Mouse (Mus musculus) liver, embryonic 11.5 days (tissue): ENCODE measurements around the gene Syt14. TPM values are rescaled to one million over a fixed set of nuclear protein-coding genes. Genes with fewer than 3 reads are reported as not detected.

Source experiments
- ATAC-seq: fragments of 200-750 bp; cut with Nextera tagmentation; replicated peaks from 2 replicates; pipeline ENCODE4 v1.8.0; 2017; ENCODE audit warnings: moderate number of reproducible peaks, mild to moderate bottlenecking, moderate TSS enrichment, moderate library complexity; ENCODE audit not compliant: low FRiP score
- DNase-seq: peaks from one replicate; pipeline ENCODE4 v3.0.0-alpha.2; 2017; ENCODE audit warnings: low spot score
- H3K27ac ChIP-seq: fragments of 300-500 bp; sonication (generic); 2 replicates; pipeline ENCODE4 v1.5.1; 2014; ENCODE audit warnings: mild to moderate bottlenecking, low read depth, low read length, control low read depth
- H3K27me3 ChIP-seq: fragments of 300-500 bp; sonication (generic); replicated peaks from 2 replicates; pipeline ENCODE4 v1.6.1; 2014; ENCODE audit warnings: low read length, mixed read lengths; ENCODE audit not compliant: control insufficient read depth, insufficient read depth
- H3K36me3 ChIP-seq: fragments of 300-500 bp; sonication (generic); 2 replicates; pipeline ENCODE4 v1.6.1; 2014; ENCODE audit warnings: mild to moderate bottlenecking, low read length, moderate library complexity, mixed read lengths; ENCODE audit not compliant: control insufficient read depth, insufficient read depth
- H3K4me1 ChIP-seq: fragments of 300-500 bp; sonication (generic); replicated peaks from 2 replicates; pipeline ENCODE4 v1.6.1; 2014; ENCODE audit warnings: low read length, mixed read lengths; ENCODE audit not compliant: control insufficient read depth, insufficient read depth
- H3K4me2 ChIP-seq: fragments of 300-500 bp; sonication (generic); 2 replicates; pipeline ENCODE4 v1.6.1; 2014; ENCODE audit warnings: mild to moderate bottlenecking, control low read depth, moderate library complexity
- H3K4me3 ChIP-seq: fragments of 300-500 bp; sonication (generic); 2 replicates; pipeline ENCODE4 v1.5.1; 2014; ENCODE audit warnings: low read depth, low read length, control low read depth
- H3K9ac ChIP-seq: fragments of 300-500 bp; sonication (generic); 2 replicates; pipeline ENCODE4 v1.6.1; 2014; ENCODE audit warnings: low read depth, low read length, control low read depth
- H3K9me3 ChIP-seq: fragments of 300-500 bp; sonication (generic); 2 replicates; pipeline ENCODE4 v1.6.1; 2016; ENCODE audit warnings: low read length, inconsistent platforms, mixed read lengths; ENCODE audit not compliant: control insufficient read depth
- WGBS: fragments of 180-500 bp; shearing (Covaris S2); extraction: QIAGEN DNeasy Blood & Tissue Kit; methylation state at CpG from one replicate; pipeline ENCODE4 v1.1.7; 2014; 5-methylcytosine and 5-hydroxymethylcytosine counted together
- polyA plus RNA-seq: library from polyadenylated mRNA; unstranded; fragments of >200 nt; fragmentation: Nextera tagmentation; extraction: Ambion mirVana; gene quantifications from 2 replicates; pipeline ENCODE4 v1.2.1, GENCODE M21; 2014

Syt14 gene
- polyA plus RNA-seq, 1 experiment from 2014 or later = 2.3 TPM

GRCm38 (mm10) chr1:192898742-192899141, 136.8 kb downstream of the Syt14 start:
- 68% methylated on average over 2 of the region's 2 CpGs for WGBS
- Histone ChIP-seq H3K4me2 (no peak overlapping the region), H3K27ac (no peak overlapping the region), H3K4me1 (no peaks in the 10 kb centered on the region), H3K27me3 (no peaks in the 10 kb centered on the region), H3K36me3 (no peaks in the 10 kb centered on the region), H3K9ac (no peak overlapping the region), H3K4me3 (no peak overlapping the region), H3K9me3 (no peaks in the 10 kb centered on the region)
- DNase-seq (no peak), ATAC-seq (no peak)

GRCm38 (mm10) chr1:192897218-192897617, 138.4 kb downstream of the Syt14 start:
- Histone ChIP-seq H3K27ac (no peak overlapping the region), H3K27me3 (no peaks in the 10 kb centered on the region), H3K9ac (no peak overlapping the region), H3K9me3 (no peaks in the 10 kb centered on the region), H3K4me3 (no peak overlapping the region), H3K4me1 (no peaks in the 10 kb centered on the region), H3K36me3 (no peaks in the 10 kb centered on the region), H3K4me2 (no peak overlapping the region)
- 79% methylated on average over 10 of the region's 10 CpGs for WGBS
- ATAC-seq = no peak
- DNase-seq = no peak

GRCm38 (mm10) chr1:192896076-192896475, 139.5 kb downstream of the Syt14 start:
- H3K4me2 ChIP-seq = no peak overlapping the region
- no peak overlapping the region for H3K4me3 ChIP-seq
- no peaks in the 10 kb centered on the region for H3K4me1 ChIP-seq
- H3K36me3 ChIP-seq = no peaks in the 10 kb centered on the region
- H3K9ac ChIP-seq = no peak overlapping the region
- DNase-seq = no peak
- H3K9me3 ChIP-seq = no peaks in the 10 kb centered on the region
- H3K27me3 ChIP-seq = no peaks in the 10 kb centered on the region
- no peak for ATAC-seq
- WGBS = 86% methylated on average over 3 of the region's 3 CpGs
- H3K27ac ChIP-seq = no peak overlapping the region

- WGBS = 77% methylated on average over 3 of the region's 3 CpGs
- no peak overlapping the region for H3K27ac ChIP-seq
Observed at GRCm38 (mm10) chr1:192890716-192891115, 144.9 kb downstream of the Syt14 start.

GRCm38 (mm10) chr1:192882617-192883295, 152.8 kb downstream of the Syt14 start:
- H3K36me3 ChIP-seq = no peaks in the 10 kb centered on the region
- no peak overlapping the region for H3K4me3 ChIP-seq
- H3K27ac ChIP-seq = no peak overlapping the region
- DNase-seq = no peak
- no peak overlapping the region for H3K9ac ChIP-seq
- no peaks in the 10 kb centered on the region for H3K27me3 ChIP-seq
- no peak overlapping the region for H3K4me2 ChIP-seq
- no peaks in the 10 kb centered on the region for H3K4me1 ChIP-seq
- no peaks in the 10 kb centered on the region for H3K9me3 ChIP-seq
- 65% methylated on average over 2 of the region's 2 CpGs for WGBS
- ATAC-seq = no peak

More at GRCm38 (mm10) chr1:192890716-192891115, 144.9 kb downstream of the Syt14 start:
- H3K4me3 ChIP-seq = no peak overlapping the region
- H3K4me1 ChIP-seq = no peaks in the 10 kb centered on the region
- DNase-seq = no peak
- H3K4me2 ChIP-seq = no peak overlapping the region
- ATAC-seq = no peak
- no peaks in the 10 kb centered on the region for H3K9me3 ChIP-seq
- no peak overlapping the region for H3K9ac ChIP-seq
- no peaks in the 10 kb centered on the region for H3K27me3 ChIP-seq
- H3K36me3 ChIP-seq = no peaks in the 10 kb centered on the region

GRCm38 (mm10) chr1:192880130-192880529, 155.4 kb downstream of the Syt14 start:
- H3K27ac ChIP-seq = no peak overlapping the region
- no peak overlapping the region for H3K4me2 ChIP-seq
- ATAC-seq (no peak), DNase-seq (no peak)
- no peaks in the 10 kb centered on the region for H3K4me1 ChIP-seq
- H3K9me3 ChIP-seq = no peaks in the 10 kb centered on the region
- H3K27me3 ChIP-seq = no peaks in the 10 kb centered on the region
- H3K4me3 ChIP-seq = no peak overlapping the region
- no peak overlapping the region for H3K9ac ChIP-seq
- WGBS = 79% methylated on average over 4 of the region's 4 CpGs
- no peaks in the 10 kb centered on the region for H3K36me3 ChIP-seq

GRCm38 (mm10) chr1:192879086-192879580, 156.4 kb downstream of the Syt14 start:
- no peak for ATAC-seq
- Histone ChIP-seq H3K27ac (no peak overlapping the region), H3K4me3 (no peak overlapping the region), H3K9me3 (no peaks in the 10 kb centered on the region), H3K4me1 (no peaks in the 10 kb centered on the region), H3K36me3 (no peaks in the 10 kb centered on the region), H3K9ac (no peak overlapping the region), H3K4me2 (no peak overlapping the region), H3K27me3 (no peaks in the 10 kb centered on the region)
- WGBS = 79% methylated on average over 7 of the region's 7 CpGs
- no peak for DNase-seq

GRCm38 (mm10) chr1:192872841-192873240, 162.7 kb downstream of the Syt14 start:
- no peak overlapping the region for H3K4me2 ChIP-seq
- 65% methylated on average over 5 of the region's 5 CpGs for WGBS
- H3K36me3 ChIP-seq = no peaks in the 10 kb centered on the region
- DNase-seq (no peak), ATAC-seq (no peak)
- no peak overlapping the region for H3K27ac ChIP-seq
- H3K9me3 ChIP-seq = no peaks in the 10 kb centered on the region
- H3K4me3 ChIP-seq = no peak overlapping the region
- no peak overlapping the region for H3K9ac ChIP-seq
- H3K4me1 ChIP-seq = no peaks in the 10 kb centered on the region
- no peaks in the 10 kb centered on the region for H3K27me3 ChIP-seq

- ATAC-seq = no peak
- Histone ChIP-seq H3K4me3 (no peak overlapping the region), H3K4me2 (no peak overlapping the region), H3K27ac (no peak overlapping the region), H3K9me3 (no peaks in the 10 kb centered on the region), H3K9ac (no peak overlapping the region), H3K36me3 (no peaks in the 10 kb centered on the region), H3K27me3 (no peaks in the 10 kb centered on the region), H3K4me1 (no peaks in the 10 kb centered on the region)
- 68% methylated on average over 1 of the region's 1 CpGs for WGBS
- no peak for DNase-seq
Observed at GRCm38 (mm10) chr1:192869761-192870160, 165.8 kb downstream of the Syt14 start.
